Mouse (Mus musculus): Measurements from ENCODE around the gene Dlg2. TPM values are rescaled to one million over a fixed set of nuclear protein-coding genes. Genes with fewer than 3 reads are reported as not detected.
A peak's percentile ranks its signal among the peaks of the same experiment; 100 is the strongest.

Gene Dlg2
- polyA plus RNA-seq, 1 experiment from 2014 or later: 27.1 TPM

DNA sequence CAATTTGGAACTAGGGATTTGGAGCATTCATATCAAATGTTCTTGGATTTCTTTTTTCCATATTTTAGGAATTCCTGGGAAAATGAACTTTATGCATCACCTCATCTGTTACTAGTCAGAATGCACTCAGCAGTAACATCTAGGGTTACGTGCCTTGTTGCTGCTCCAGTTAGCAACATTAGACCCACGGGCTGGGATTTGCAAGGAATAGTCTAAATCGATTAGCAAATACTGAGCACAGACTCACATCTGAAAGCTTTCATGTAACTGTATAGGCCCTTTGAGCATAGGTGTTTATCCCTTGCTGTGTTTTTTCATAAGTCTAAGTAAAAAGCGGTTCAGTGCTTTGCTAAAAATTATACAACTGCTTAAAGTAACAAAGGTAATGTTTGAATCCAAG is 1887.3 kb downstream of the Dlg2 start:
- no peak overlapping the region for H3K4me2 ChIP-seq (ENCODE audit: low read length)
- H3K4me3 ChIP-seq (ENCODE audit: low read depth, low read length): no peak overlapping the region
- H3K9me3 ChIP-seq (replicated peaks; ENCODE audit: control insufficient read depth, low read length, poor library complexity, severe bottlenecking): no peaks in the 10 kb centered on the region
- no peaks in the 10 kb centered on the region for H3K36me3 ChIP-seq (ENCODE audit: control insufficient read depth, insufficient read depth, low read length)
- H3K9ac ChIP-seq (ENCODE audit: low read depth, low read length): no peak overlapping the region
- no peak overlapping the region for H3K27ac ChIP-seq (ENCODE audit: low read length)
- no peak for ATAC-seq
- H3K4me1 ChIP-seq (ENCODE audit: control insufficient read depth, insufficient read depth, low read length): peaks cover 2% of the 10 kb centered on the region; the same call in 1 of the 2 replicates
- 86% methylated on average over 4 of the region's 4 CpGs for WGBS
- no peaks in the 10 kb centered on the region for H3K27me3 ChIP-seq (ENCODE audit: control insufficient read depth, insufficient read depth, low read depth, low read length)

- Histone ChIP-seq H3K36me3 (ENCODE audit: control insufficient read depth, insufficient read depth, low read length) (no peaks in the 10 kb centered on the region), H3K9ac (ENCODE audit: low read depth, low read length) (no peak overlapping the region), H3K4me3 (ENCODE audit: low read depth, low read length) (no peak overlapping the region), H3K4me1 (ENCODE audit: control insufficient read depth, insufficient read depth, low read length) (0 out of 2 replicates have a peak, but pooled peaks cover 2% of the 10 kb centered on the region), H3K27me3 (ENCODE audit: control insufficient read depth, insufficient read depth, low read depth, low read length) (no peaks in the 10 kb centered on the region), H3K9me3 (replicated peaks; ENCODE audit: control insufficient read depth, low read length, poor library complexity, severe bottlenecking) (no peaks in the 10 kb centered on the region), H3K27ac (ENCODE audit: low read length) (no peak overlapping the region), H3K4me2 (ENCODE audit: low read length) (no peak overlapping the region)
- ATAC-seq: no peak
- 91% methylated on average over 1 of the region's 1 CpGs for WGBS
Observed at GRCm38 (mm10) chr7:92367111-92367510, 1890.6 kb downstream of the Dlg2 start.

DNA sequence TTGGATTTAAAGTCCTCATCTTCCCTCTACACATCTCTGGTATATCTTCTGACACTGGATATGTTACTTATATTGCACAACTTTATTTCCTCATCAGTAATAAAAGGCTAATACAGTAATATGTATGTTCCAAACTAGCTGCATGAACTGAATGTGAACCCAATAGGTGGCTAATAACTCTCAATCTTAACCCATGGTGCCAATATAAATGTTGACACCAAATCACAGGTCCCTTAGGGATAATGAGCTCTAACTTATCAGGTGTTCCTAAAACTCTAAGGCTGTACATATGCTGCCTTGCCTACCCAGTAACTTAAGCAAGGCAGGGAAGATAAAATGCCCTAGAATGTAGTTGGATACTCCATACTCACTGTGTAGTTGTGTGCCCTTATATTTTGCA is 1894.0 kb downstream of the Dlg2 start:
- no peaks in the 10 kb centered on the region for H3K9me3 ChIP-seq (replicated peaks; ENCODE audit: control insufficient read depth, low read length, poor library complexity, severe bottlenecking)
- H3K27me3 ChIP-seq (ENCODE audit: control insufficient read depth, insufficient read depth, low read depth, low read length): no peaks in the 10 kb centered on the region
- no peak overlapping the region for H3K4me2 ChIP-seq (ENCODE audit: low read length)
- ATAC-seq: no peak
- peaks cover 11% of the 10 kb centered on the region for H3K4me1 ChIP-seq (ENCODE audit: control insufficient read depth, insufficient read depth, low read length)
- H3K9ac ChIP-seq (ENCODE audit: low read depth, low read length): no peak overlapping the region
- H3K36me3 ChIP-seq (ENCODE audit: control insufficient read depth, insufficient read depth, low read length): no peaks in the 10 kb centered on the region
- no peak overlapping the region for H3K27ac ChIP-seq (ENCODE audit: low read length)
- no peak overlapping the region for H3K4me3 ChIP-seq (ENCODE audit: low read depth, low read length)

GRCm38 (mm10) chr7:92371638-92372037 is 1895.2 kb downstream of the Dlg2 start:
- ATAC-seq: no peak
- no peak overlapping the region for H3K4me3 ChIP-seq (ENCODE audit: low read depth, low read length)
- no peak overlapping the region for H3K4me2 ChIP-seq (ENCODE audit: low read length)
- no peaks in the 10 kb centered on the region for H3K36me3 ChIP-seq (ENCODE audit: control insufficient read depth, insufficient read depth, low read length)
- no peaks in the 10 kb centered on the region for H3K27me3 ChIP-seq (ENCODE audit: control insufficient read depth, insufficient read depth, low read depth, low read length)
- WGBS: 71% methylated on average over 4 of the region's 4 CpGs
- H3K4me1 ChIP-seq (ENCODE audit: control insufficient read depth, insufficient read depth, low read length): peaks cover 11% of the 10 kb centered on the region
- H3K9ac ChIP-seq (ENCODE audit: low read depth, low read length): no peak overlapping the region
- no peaks in the 10 kb centered on the region for H3K9me3 ChIP-seq (replicated peaks; ENCODE audit: control insufficient read depth, low read length, poor library complexity, severe bottlenecking)
- no peak overlapping the region for H3K27ac ChIP-seq (ENCODE audit: low read length)

- H3K27ac ChIP-seq (ENCODE audit: low read length): no peak overlapping the region
- ATAC-seq: peak; percentile 55; the same call in 1 of the 2 replicates
Observed at GRCm38 (mm10) chr7:92373863-92374357, 1897.4 kb downstream of the Dlg2 start.

GRCm38 (mm10) chr7:92383913-92384484 is 1907.5 kb downstream of the Dlg2 start:
- Histone ChIP-seq H3K27ac (ENCODE audit: low read length) (no peak overlapping the region; the same call in 1 of the 2 replicates), H3K36me3 (ENCODE audit: control insufficient read depth, insufficient read depth, low read length) (no peaks in the 10 kb centered on the region), H3K9ac (ENCODE audit: low read depth, low read length) (no peak overlapping the region), H3K4me3 (ENCODE audit: low read depth, low read length) (no peak overlapping the region), H3K4me2 (ENCODE audit: low read length) (no peak overlapping the region), H3K9me3 (replicated peaks; ENCODE audit: control insufficient read depth, low read length, poor library complexity, severe bottlenecking) (no peaks in the 10 kb centered on the region), H3K4me1 (ENCODE audit: control insufficient read depth, insufficient read depth, low read length) (peaks cover 5% of the 10 kb centered on the region), H3K27me3 (ENCODE audit: control insufficient read depth, insufficient read depth, low read depth, low read length) (no peaks in the 10 kb centered on the region)
- ATAC-seq: peak; percentile 54; the same call in 1 of the 2 replicates
- WGBS: 35% methylated on average over 5 of the region's 5 CpGs

More at GRCm38 (mm10) chr7:92373863-92374357, 1897.4 kb downstream of the Dlg2 start:
- Histone ChIP-seq H3K4me3 (ENCODE audit: low read depth, low read length) (no peak overlapping the region), H3K36me3 (ENCODE audit: control insufficient read depth, insufficient read depth, low read length) (no peaks in the 10 kb centered on the region), H3K4me1 (ENCODE audit: control insufficient read depth, insufficient read depth, low read length) (peaks cover 8% of the 10 kb centered on the region), H3K9ac (ENCODE audit: low read depth, low read length) (no peak overlapping the region), H3K27me3 (ENCODE audit: control insufficient read depth, insufficient read depth, low read depth, low read length) (no peaks in the 10 kb centered on the region), H3K4me2 (ENCODE audit: low read length) (no peak overlapping the region), H3K9me3 (replicated peaks; ENCODE audit: control insufficient read depth, low read length, poor library complexity, severe bottlenecking) (no peaks in the 10 kb centered on the region)
- WGBS: 77% methylated on average over 5 of the region's 5 CpGs

GRCm38 (mm10) chr7:92392052-92392640 is 1915.7 kb downstream of the Dlg2 start:
- no peaks in the 10 kb centered on the region for H3K27me3 ChIP-seq (ENCODE audit: control insufficient read depth, insufficient read depth, low read depth, low read length)
- no peak overlapping the region for H3K9ac ChIP-seq (ENCODE audit: low read depth, low read length)
- H3K4me1 ChIP-seq (ENCODE audit: control insufficient read depth, insufficient read depth, low read length): no peaks in the 10 kb centered on the region
- no peaks in the 10 kb centered on the region for H3K9me3 ChIP-seq (replicated peaks; ENCODE audit: control insufficient read depth, low read length, poor library complexity, severe bottlenecking)
- ATAC-seq: no peak
- no peak overlapping the region for H3K27ac ChIP-seq (ENCODE audit: low read length)
- WGBS: 84% methylated on average over 6 of the region's 6 CpGs
- no peaks in the 10 kb centered on the region for H3K36me3 ChIP-seq (ENCODE audit: control insufficient read depth, insufficient read depth, low read length)
- no peak overlapping the region for H3K4me2 ChIP-seq (ENCODE audit: low read length)
- no peak overlapping the region for H3K4me3 ChIP-seq (ENCODE audit: low read depth, low read length)

- Histone ChIP-seq H3K27me3 (ENCODE audit: control insufficient read depth, insufficient read depth, low read depth, low read length) (no peaks in the 10 kb centered on the region), H3K4me2 (ENCODE audit: low read length) (no peak overlapping the region), H3K4me1 (ENCODE audit: control insufficient read depth, insufficient read depth, low read length) (peaks cover 7% of the 10 kb centered on the region), H3K4me3 (ENCODE audit: low read depth, low read length) (no peak overlapping the region), H3K9me3 (replicated peaks; ENCODE audit: control insufficient read depth, low read length, poor library complexity, severe bottlenecking) (no peaks in the 10 kb centered on the region), H3K36me3 (ENCODE audit: control insufficient read depth, insufficient read depth, low read length) (no peaks in the 10 kb centered on the region), H3K27ac (ENCODE audit: low read length) (no peak overlapping the region), H3K9ac (ENCODE audit: low read depth, low read length) (no peak overlapping the region)
- no peak for ATAC-seq
- 78% methylated on average over 1 of the region's 1 CpGs for WGBS
Observed at GRCm38 (mm10) chr7:92396783-92397182, 1920.3 kb downstream of the Dlg2 start.

DNA sequence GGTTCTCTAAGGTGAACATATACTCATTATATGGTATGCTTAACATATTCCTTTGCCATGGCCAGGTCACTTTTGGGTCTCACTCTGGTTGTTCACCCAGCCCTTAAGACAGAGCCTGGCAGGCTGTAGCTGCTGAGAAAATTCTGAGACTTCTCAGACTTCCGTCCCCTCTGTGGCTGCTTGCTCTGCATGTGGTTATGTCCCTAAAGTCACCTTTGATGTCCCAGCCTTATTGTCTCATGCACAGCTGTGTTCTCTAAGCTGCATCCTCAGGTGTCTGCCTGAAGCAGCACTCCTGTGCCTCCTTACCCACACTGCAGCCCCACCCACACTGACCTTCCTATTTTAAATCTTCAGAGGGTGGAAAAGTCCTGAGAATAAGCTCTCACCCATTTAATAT is 1922.4 kb downstream of the Dlg2 start:
- Histone ChIP-seq H3K4me2 (ENCODE audit: low read length) (no peak overlapping the region), H3K27me3 (ENCODE audit: control insufficient read depth, insufficient read depth, low read depth, low read length) (no peaks in the 10 kb centered on the region), H3K36me3 (ENCODE audit: control insufficient read depth, insufficient read depth, low read length) (no peaks in the 10 kb centered on the region), H3K4me3 (ENCODE audit: low read depth, low read length) (no peak overlapping the region), H3K4me1 (ENCODE audit: control insufficient read depth, insufficient read depth, low read length) (peaks cover 7% of the 10 kb centered on the region), H3K9ac (ENCODE audit: low read depth, low read length) (no peak overlapping the region), H3K27ac (ENCODE audit: low read length) (no peak overlapping the region), H3K9me3 (replicated peaks; ENCODE audit: control insufficient read depth, low read length, poor library complexity, severe bottlenecking) (no peaks in the 10 kb centered on the region)
- ATAC-seq: no peak
- WGBS: 41% methylated on average over 1 of the region's 1 CpGs

Data from midbrain, embryonic 16.5 days (tissue).